Mouse (Mus musculus) MEL (cell line): ENCODE measurements at regions not wholly inside any gene's neighbourhood (a gene's known extent, or its start where the extent isn't known, plus 50 kb on each side); places are given as distances from the start of the nearest gene placed in this dataset.

Experiments used
- CTCF ChIP-seq, 3 experiments: IDR thresholded peaks in 2 of 3; conservative IDR thresholded peaks in 1 of 3; 2 replicates each; pipeline ENCODE4 v1.5.1; 2011 to 2012; ENCODE audit warnings: low read length in 3 of 3, low read depth in 2 of 3, mild to moderate bottlenecking in 2 of 3, improper control_type of control experiment in 1 of 3, inconsistent platforms in 1 of 3, mixed read lengths in 1 of 3, moderate library complexity in 1 of 3; ENCODE audit not compliant: control insufficient read depth in 1 of 3, insufficient read depth in 1 of 3, poor library complexity in 1 of 3, severe bottlenecking in 1 of 3
- ETS1 ChIP-seq: IDR thresholded peaks from 2 replicates; pipeline ENCODE4 v1.6.1; 2012; ENCODE audit warnings: low read depth, mild to moderate bottlenecking, inconsistent platforms, low read length, improper control_type of control experiment, moderate library complexity
- MAFK ChIP-seq: IDR thresholded peaks from 2 replicates; pipeline ENCODE4 v1.6.1; 2011; ENCODE audit warnings: low read depth, mild to moderate bottlenecking, low read length, improper control_type of control experiment, borderline replicate concordance
- MAX ChIP-seq: IDR thresholded peaks from 2 replicates; pipeline ENCODE4 v1.6.1; 2011; ENCODE audit warnings: low read length, improper control_type of control experiment
- POLR2A ChIP-seq, 2 experiments: IDR thresholded peaks; 2 replicates each; pipeline ENCODE4 v1.6.1; 2011 to 2012; ENCODE audit warnings: low read length in 2 of 2, mild to moderate bottlenecking in 2 of 2, control low read depth in 1 of 2, improper control_type of control experiment in 1 of 2, low read depth in 1 of 2, moderate library complexity in 1 of 2; ENCODE audit not compliant: control insufficient read depth in 1 of 2, insufficient read depth in 1 of 2, poor library complexity in 1 of 2
- TCF12 ChIP-seq: IDR thresholded peaks from 2 replicates; pipeline ENCODE4 v1.6.1; 2014; ENCODE audit warnings: low read depth, mild to moderate bottlenecking, inconsistent platforms, low read length, improper control_type of control experiment, moderate library complexity
- ZMIZ1 ChIP-seq: IDR thresholded peaks from 2 replicates; pipeline ENCODE4 v1.6.1; 2012; ENCODE audit warnings: low read depth, mild to moderate bottlenecking, inconsistent platforms, low read length, improper control_type of control experiment, moderate library complexity

DNA sequence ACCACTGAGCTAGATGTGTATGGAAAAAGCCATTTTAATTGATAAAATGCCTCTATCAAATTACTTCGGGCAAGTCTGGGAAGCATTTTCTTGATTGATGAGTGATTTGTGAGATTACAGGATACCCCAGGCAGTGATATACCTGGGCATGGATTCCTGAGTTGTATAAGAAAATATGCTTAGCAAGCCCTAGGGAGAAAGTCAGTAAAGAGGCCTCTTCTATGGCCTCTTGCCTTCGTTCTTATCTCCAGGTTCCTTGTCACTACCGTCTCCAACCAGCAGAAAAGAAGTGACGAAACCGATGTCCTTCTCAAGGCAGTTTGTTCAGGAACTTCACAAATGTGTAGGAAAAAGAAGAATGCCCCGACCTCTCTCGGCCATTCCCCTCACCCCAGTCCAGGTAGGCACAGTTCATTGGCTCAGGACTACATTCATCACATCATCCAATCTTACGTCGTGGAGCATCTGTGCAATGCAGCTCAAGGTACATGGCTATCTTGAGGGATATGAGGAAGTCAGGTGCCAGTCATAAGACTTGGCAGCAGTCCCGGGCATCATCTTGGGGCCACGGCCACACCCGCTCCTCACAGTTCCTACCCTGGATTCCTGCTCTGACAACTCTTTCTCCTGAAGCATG, 310.2 kb downstream of the Cdh11 start:
- TF ChIP-seq CTCF (IDR thresholded peaks at IDR 0.05 in 2 of 3, conservative IDR thresholded peaks at IDR 0.05 in 1 of 3; ENCODE audit: control insufficient read depth in 1 of 3, insufficient read depth in 1 of 3, low read depth in 2 of 3, low read length in 3 of 3, poor library complexity in 1 of 3, severe bottlenecking in 1 of 3) (no peak), TCF12 (no peak), ZMIZ1 (no peak), MAFK (no peak), POLR2A (IDR thresholded peaks at IDR 0.05; ENCODE audit: control insufficient read depth in 1 of 2, insufficient read depth in 1 of 2, low read depth in 1 of 2, low read length in 2 of 2, poor library complexity in 1 of 2) (no peak), ETS1 (no peak), MAX (no peak)
